Mouse (Mus musculus): ENCODE measurements around the gene Tsks. TPM values are rescaled to one million over a fixed set of nuclear protein-coding genes. Genes with fewer than 3 reads are reported as not detected.

Gene Tsks
- polyA plus RNA-seq, 1 experiment from 2014 or later: not detected

DNA sequence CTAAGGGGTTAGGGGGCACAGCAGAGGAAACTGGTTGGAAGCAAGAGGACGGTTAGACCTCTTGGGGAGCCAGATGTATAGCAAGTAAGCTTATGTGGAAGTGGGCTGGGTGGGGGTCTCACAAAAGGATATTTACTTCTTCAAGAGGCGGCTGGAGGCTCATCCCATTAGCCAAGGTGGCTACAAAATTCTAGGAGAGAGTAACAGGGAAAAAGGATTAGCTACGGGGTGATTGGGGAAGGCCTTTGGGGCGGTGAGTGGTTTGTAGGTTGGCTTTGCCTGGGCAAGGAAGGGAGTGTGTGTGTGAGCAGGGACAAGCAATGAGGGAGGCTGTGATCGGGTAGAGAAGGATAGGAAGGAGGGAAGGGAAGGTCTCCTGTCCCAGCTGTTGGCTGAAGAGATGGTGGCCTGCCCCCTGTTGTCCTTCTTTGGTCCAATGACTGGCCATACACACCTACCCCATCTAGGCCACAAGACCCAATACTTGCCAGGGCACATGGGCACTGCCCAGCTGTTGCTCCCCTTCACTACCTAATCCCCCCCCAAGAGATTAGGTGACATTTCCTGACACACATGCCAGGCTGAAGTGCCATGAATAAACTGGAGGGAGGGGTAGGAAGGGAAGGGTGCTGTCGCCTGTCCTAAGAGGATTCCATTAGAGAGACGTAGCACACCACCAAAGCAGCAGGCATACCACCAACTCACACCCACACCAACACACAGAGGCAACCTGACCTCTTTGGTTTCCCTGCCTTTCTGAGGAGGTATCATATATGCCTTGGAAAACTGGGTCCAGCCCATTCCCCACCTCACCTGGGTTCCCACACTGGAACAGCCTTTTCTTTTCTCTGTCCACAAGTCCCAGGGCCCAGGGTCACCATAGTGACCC, 41.2 kb downstream of the Tsks start:
- Histone ChIP-seq H3K9me3 (replicated peaks) (no peaks in the 10 kb centered on the region), H3K4me2 (replicated peaks) (peak overlapping the region; percentile 64), H3K4me3 (peak overlapping the region; percentile 96), H3K9ac (peak overlapping the region; percentile 49; the same call in 1 of the 2 replicates), H3K27me3 (no peaks in the 10 kb centered on the region), H3K27ac (peak overlapping the region; percentile 35; the same call in 1 of the 2 replicates), H3K4me1 (peaks cover 36% of the 10 kb centered on the region), H3K36me3 (peaks cover 43% of the 10 kb centered on the region)
- ATAC-seq (ENCODE audit: low FRiP score): no peak
- 81% methylated on average over 7 of the region's 7 CpGs for WGBS

DNA sequence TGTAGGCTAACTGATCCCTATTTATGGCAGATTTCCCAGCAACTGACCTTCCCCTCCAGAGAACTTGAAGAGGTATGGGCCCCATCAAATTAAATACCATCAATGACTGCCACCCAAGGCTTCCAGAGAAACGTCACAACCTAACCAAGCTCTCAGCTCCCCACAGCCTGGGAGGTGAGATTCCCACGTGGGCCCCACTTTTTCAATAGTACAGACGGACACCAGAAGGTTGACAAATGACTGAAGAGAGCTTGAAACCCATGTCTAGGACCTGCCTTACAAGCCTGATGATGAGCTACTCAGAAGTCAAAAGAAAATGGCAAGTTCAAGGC, 41.8 kb downstream of the Tsks start:
- Histone ChIP-seq H3K27ac (peak overlapping the region; percentile 94; the same call in 1 of the 2 replicates), H3K9me3 (replicated peaks) (no peaks in the 10 kb centered on the region), H3K4me3 (peak overlapping the region; percentile 96), H3K9ac (no peak overlapping the region; the same call in 1 of the 2 replicates), H3K4me1 (peaks cover 38% of the 10 kb centered on the region), H3K4me2 (replicated peaks) (peak overlapping the region; percentile 64), H3K27me3 (no peaks in the 10 kb centered on the region), H3K36me3 (peaks cover 39% of the 10 kb centered on the region)
- WGBS: 45% methylated on average over 3 of the region's 3 CpGs
- ATAC-seq (ENCODE audit: low FRiP score): no peak

DNA sequence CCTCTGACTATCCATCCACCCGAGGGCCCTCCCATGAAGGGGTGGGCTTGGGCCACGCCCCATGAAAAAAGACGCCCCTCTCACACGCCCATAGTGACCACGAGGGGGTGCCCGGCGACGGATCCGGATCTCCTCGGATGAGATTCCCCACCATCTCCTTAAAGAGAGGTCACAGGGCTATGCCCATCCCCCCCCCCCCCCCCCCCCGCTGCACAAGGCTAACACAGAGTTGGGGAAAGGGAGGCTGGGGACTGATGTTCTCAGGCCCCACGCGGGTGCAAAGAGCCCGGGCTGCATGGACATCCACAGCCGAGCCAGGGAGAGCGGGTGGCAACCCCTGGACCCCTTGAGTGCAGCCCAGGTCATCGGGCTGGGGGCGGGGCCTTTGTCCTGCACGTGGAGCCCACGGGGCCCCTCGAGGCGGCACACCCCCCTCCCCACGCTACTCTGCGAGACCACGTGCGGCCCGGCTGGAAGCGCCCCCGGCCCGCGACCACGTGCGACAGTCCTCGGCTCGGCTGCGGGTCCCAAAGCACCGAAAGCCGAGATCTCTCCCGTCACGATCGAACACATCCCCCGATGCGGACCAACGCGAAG, 42.7 kb downstream of the Tsks start:
- Histone ChIP-seq H3K27me3 (no peaks in the 10 kb centered on the region), H3K9me3 (replicated peaks) (no peaks in the 10 kb centered on the region), H3K9ac (peak overlapping the region; percentile 99), H3K4me3 (peak overlapping the region; percentile 96), H3K4me2 (replicated peaks) (peak overlapping the region; percentile 64), H3K27ac (peak overlapping the region; percentile 94), H3K4me1 (peaks cover 40% of the 10 kb centered on the region), H3K36me3 (peaks cover 32% of the 10 kb centered on the region)
- ATAC-seq (ENCODE audit: low FRiP score): peak; percentile 8
- under 1% methylated on average over 44 of the region's 45 CpGs for WGBS

DNA sequence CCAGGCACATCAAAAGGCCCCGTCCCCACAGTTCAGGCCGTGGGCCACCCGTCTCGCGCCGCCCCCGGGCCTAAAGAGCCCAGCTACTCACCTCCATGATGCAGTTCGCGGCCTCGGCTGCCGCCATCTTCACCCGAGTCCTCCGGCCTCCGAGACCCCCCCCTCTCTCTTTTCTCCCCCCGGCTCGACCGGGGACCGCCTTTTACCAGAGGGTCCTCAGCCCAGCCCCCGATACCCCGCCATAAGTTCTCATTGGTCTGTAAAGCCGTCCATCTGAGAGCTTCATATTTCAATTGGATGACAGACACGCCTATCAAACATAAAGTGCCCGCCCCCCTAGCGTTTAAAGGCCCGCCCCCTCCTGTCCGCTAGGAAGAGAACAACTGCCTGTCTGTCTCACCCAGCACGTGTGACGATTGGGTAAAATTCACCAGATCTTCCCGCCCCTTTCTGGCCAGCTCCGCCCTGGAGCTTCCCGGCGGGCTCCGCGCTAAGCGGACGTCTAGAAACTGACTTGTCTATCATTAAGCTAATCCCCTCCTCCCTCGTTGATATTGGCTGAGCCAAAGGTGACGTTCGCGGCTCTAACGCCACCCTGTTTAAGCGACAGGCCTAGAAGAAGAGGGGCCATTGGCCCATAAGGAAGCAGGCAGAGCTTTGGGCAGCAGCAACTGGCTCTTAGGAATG, 43.3 kb downstream of the Tsks start, which contains the start of gene Prmt1:
Gene Prmt1, minus strand, starts transcription at position 377 of the 687 bp plus-strand sequence.
- peak within 1 kb of the TSS; percentile 99 for H3K9ac ChIP-seq
- peak within 1 kb of the TSS; percentile 96 for H3K4me3 ChIP-seq
- H3K27ac ChIP-seq: peak within 1 kb of the TSS; percentile 94
- H3K4me2 ChIP-seq (replicated peaks): peak within 1 kb of the TSS; percentile 73
- ATAC-seq (ENCODE audit: low FRiP score): peak; percentile 98
- H3K4me1 ChIP-seq: peaks cover 40% of the 10 kb centered on the region
- H3K36me3 ChIP-seq: peaks cover 28% of the 10 kb centered on the region
- no peaks in the 10 kb centered on the region for H3K27me3 ChIP-seq
- no peaks in the 10 kb centered on the region for H3K9me3 ChIP-seq (replicated peaks)
- under 1% methylated on average over 42 of the region's 42 CpGs for WGBS

DNA sequence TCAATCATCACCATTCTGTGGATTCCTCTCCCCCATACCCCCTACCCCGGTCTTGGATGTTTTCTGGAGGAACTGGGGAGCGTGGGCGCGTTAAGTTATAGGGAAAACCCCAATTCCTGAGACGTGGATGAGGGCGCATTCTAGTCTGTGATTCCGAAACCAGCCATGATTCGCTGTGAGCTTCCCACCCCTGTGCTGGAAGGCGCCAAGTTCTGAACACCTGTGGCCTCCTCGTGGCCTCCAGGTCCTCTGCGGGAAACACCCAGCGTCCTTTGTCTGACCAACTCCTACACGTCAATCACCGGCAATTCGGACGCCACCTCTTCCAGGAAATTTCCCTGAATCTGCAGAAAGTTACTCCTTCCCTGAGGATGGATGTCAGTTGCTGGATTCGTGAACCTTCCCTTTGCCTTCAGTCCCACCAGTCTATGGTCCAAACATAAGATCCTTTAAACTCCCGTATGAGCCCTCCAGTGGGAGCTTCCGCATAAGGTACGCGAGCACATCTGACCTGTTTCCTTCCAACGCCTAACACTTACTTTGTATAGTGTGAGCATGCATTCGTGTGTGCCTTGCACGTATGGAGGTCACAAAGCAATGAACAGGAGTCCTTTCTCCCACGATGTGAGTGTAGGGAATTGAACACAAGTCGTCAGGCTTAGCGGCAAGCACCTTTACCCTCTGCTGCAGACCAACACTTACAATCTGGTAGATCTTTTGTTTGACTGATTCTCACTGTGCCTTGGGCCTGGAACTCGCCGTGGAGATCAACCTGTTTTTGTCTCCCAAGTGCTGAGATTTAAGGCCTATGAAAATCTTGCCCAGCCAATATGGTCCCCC, 44.1 kb downstream of the Tsks start:
- H3K9me3 ChIP-seq (replicated peaks): no peaks in the 10 kb centered on the region
- H3K4me1 ChIP-seq: peaks cover 40% of the 10 kb centered on the region
- H3K27me3 ChIP-seq: no peaks in the 10 kb centered on the region
- H3K4me2 ChIP-seq (replicated peaks): peak overlapping the region; percentile 73
- under 1% methylated on average over 29 of the region's 29 CpGs for WGBS
- peak overlapping the region; percentile 96 for H3K4me3 ChIP-seq
- H3K9ac ChIP-seq: peak overlapping the region; percentile 80
- peak overlapping the region; percentile 84 for H3K27ac ChIP-seq
- H3K36me3 ChIP-seq: peaks cover 28% of the 10 kb centered on the region
- peak; percentile 36 for ATAC-seq (ENCODE audit: low FRiP score)

DNA sequence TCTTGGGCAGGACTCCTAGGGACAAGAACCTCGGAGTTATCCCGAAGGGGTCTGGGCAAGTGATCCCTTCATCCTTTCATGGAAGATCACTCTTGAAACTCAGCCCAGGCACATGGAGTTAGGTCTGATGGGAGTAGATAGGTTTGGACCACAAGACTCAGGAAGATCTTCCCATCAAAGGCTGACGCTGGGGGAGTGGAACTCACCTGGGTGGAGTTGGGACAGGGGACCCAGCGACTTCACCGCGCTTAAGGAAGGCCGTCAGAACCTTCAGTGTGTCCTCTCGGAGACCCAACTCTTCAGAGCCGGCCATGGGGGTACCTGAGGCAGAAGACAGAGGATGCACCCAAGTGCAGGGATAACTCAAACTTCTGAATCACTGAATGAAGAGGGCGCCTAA, 53.7 kb downstream of the Tsks start:
- Histone ChIP-seq H3K4me1 (peaks cover 27% of the 10 kb centered on the region), H3K27ac (no peak overlapping the region), H3K27me3 (no peaks in the 10 kb centered on the region), H3K4me3 (peak overlapping the region; percentile 63), H3K9me3 (replicated peaks) (no peaks in the 10 kb centered on the region), H3K9ac (peak overlapping the region; percentile 69), H3K36me3 (peaks cover 58% of the 10 kb centered on the region), H3K4me2 (replicated peaks) (peak overlapping the region; percentile 71)
- ATAC-seq (ENCODE audit: low FRiP score): no peak
- 13% methylated on average over 10 of the region's 10 CpGs for WGBS

DNA sequence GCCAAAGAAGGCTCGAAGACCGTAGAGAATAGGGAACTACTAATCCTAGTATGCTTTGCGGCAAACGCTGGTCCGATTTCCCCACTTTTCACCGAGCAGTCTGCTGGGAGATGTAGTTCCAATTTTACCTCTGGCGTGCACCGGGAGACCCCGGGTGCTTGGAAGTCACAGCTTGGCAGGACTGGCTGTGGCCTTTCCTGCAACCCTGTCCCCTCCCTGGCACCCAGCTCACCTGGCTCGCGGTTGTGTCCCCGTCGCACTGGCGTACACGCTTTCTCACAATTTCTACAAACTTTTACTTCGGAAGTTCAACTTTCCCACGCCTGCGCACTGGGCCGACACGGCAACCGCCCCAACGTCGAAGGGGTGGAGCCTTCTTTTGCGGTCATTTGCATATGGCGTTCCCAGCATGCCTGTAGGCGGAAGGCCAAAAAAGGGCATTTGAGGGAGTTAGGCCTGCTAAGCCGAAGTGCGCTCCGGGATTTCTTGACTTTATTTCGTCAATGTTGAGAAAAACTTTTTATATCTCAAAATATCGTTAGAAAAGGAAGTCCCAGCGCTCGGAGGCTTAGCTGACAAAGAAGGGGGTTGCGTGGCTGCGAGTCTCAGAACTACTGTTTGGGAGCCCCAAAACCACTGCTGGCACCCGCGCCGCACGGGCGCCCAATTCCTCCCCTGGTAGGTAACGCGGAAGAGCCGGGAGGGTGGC, 54.4 kb downstream of the Tsks start, which contains the start of gene Irf3:
Gene Irf3, plus strand, starts transcription at position 418 of the 709 bp plus-strand sequence.
- WGBS: under 1% methylated on average over 43 of the region's 43 CpGs
- H3K36me3 ChIP-seq: peaks cover 59% of the 10 kb centered on the region

DNA sequence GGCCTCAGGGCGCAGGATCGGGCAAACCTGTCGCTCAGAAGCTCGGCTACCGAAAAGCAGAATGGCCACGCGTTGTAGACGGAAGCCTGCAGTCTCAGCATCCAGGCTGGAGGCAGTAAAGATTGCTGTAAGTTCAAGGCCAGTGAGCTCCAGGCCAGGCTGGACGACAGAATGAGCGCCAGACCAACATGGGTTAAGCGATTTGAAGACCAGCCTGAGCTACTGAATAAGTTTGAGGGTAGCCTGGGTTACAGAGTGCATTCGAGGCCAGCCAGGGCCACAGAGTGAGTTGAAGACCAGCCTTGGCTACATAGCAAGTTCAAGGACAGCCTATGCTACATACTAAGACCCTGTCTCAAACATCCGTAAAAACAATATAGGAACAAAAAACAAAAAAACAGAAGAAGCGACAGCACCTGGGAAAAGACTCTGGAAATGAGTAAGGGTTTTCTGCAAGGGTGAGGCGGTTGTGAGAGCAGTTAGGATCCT, 55.0 kb downstream of the Tsks start:
- peak overlapping the region; percentile 63 for H3K4me3 ChIP-seq
- peaks cover 59% of the 10 kb centered on the region for H3K36me3 ChIP-seq
- peak overlapping the region; percentile 82 for H3K27ac ChIP-seq
- no peaks in the 10 kb centered on the region for H3K27me3 ChIP-seq
- peak overlapping the region; percentile 79 for H3K9ac ChIP-seq
- 4% methylated on average over 15 of the region's 15 CpGs for WGBS
- peaks cover 27% of the 10 kb centered on the region for H3K4me1 ChIP-seq
- no peaks in the 10 kb centered on the region for H3K9me3 ChIP-seq (replicated peaks)
- peak overlapping the region; percentile 71 for H3K4me2 ChIP-seq (replicated peaks)
- peak; percentile 14; the same call in 1 of the 2 replicates for ATAC-seq (ENCODE audit: low FRiP score)

More for the DNA sequence above, 54.4 kb downstream of the Tsks start, which contains the start of gene Irf3:
- H3K4me2 ChIP-seq (replicated peaks): peak within 1 kb of the TSS; percentile 71
- peak; percentile 91 for ATAC-seq (ENCODE audit: low FRiP score)
- H3K9me3 ChIP-seq (replicated peaks): no peaks in the 10 kb centered on the region
- peak within 1 kb of the TSS; percentile 63 for H3K4me3 ChIP-seq
- peaks cover 27% of the 10 kb centered on the region for H3K4me1 ChIP-seq
- H3K27ac ChIP-seq: peak within 1 kb of the TSS; percentile 82
- H3K9ac ChIP-seq: peak within 1 kb of the TSS; percentile 79
- H3K27me3 ChIP-seq: no peaks in the 10 kb centered on the region

DNA sequence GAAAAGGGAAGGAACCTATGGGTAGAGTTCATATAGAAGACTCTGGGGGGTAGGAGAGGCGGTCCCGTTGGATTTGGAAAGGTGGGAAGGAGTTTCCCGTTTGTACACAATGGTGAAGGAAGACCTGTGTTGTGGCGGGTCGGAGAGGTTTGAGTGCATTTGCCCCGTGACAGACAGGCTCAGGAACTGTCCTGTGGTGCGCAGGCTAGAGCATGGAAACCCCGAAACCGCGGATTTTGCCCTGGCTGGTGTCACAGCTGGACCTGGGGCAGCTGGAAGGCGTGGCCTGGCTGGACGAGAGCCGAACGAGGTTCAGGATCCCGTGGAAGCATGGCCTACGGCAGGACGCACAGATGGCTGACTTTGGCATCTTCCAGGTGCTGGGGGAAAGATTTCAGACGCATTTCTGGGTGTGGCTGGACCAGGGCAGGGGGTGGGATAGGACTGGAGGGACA, 55.5 kb downstream of the Tsks start, which contains the start of gene Bcl2l12:
Gene Bcl2l12, minus strand, starts transcription at position 212 of the 455 bp plus-strand sequence.
- no peaks in the 10 kb centered on the region for H3K27me3 ChIP-seq
- H3K4me2 ChIP-seq (replicated peaks): peak within 1 kb of the TSS; percentile 71
- H3K27ac ChIP-seq: peak within 1 kb of the TSS; percentile 82
- peak within 1 kb of the TSS; percentile 63 for H3K4me3 ChIP-seq
- peak within 1 kb of the TSS; percentile 79 for H3K9ac ChIP-seq
- ATAC-seq (ENCODE audit: low FRiP score): no peak
- H3K9me3 ChIP-seq (replicated peaks): no peaks in the 10 kb centered on the region
- WGBS: 2% methylated on average over 18 of the region's 18 CpGs
- peaks cover 61% of the 10 kb centered on the region for H3K36me3 ChIP-seq
- H3K4me1 ChIP-seq: peaks cover 27% of the 10 kb centered on the region

DNA sequence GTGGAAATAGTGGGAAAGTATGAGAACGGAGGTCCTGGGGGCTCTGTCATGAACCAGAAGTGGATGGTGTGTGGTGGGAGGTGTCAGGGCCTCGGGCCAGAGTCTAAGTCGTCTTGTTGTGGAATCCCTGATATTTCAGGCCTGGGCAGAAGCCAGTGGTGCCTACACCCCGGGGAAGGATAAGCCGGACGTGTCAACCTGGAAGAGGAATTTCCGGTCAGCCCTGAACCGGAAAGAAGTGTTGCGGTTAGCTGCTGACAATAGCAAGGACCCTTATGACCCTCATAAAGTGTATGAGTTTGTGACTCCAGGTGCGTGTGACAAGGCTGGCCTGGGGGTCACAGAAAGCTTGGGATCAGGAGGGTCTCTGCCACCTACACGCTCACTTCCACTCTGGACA, 56.7 kb downstream of the Tsks start:
- ATAC-seq (ENCODE audit: low FRiP score): no peak
- Histone ChIP-seq H3K36me3 (peaks cover 64% of the 10 kb centered on the region), H3K9me3 (replicated peaks) (no peaks in the 10 kb centered on the region), H3K4me3 (0 out of 2 replicates have a peak overlapping the region, but pooled peaks have one; percentile 8), H3K4me1 (peaks cover 27% of the 10 kb centered on the region), H3K27ac (no peak overlapping the region), H3K27me3 (no peaks in the 10 kb centered on the region), H3K9ac (no peak overlapping the region), H3K4me2 (replicated peaks) (no peak overlapping the region)
- WGBS: 85% methylated on average over 11 of the region's 11 CpGs

All from hindbrain, embryonic 12.5 days (tissue).